ENCODE assay signal across 10 mouse cellular contexts in genomic region chr10:111509981-111510380, GRCm38 (mm10). TPM values are rescaled to one million over a fixed set of nuclear protein-coding genes. Genes with fewer than 3 reads are reported as not detected.
DNase-seq lines count a peak whose midpoint lies in the region; ATAC-seq lines count a peak whose summit lies in the region.
"Had no signal": no experiment of that assay in that cellular context is flagged by ENCODE, and none has a peak within 500 bp of the region (broad histone marks: within the 10 kb centered on the region; RNA-seq: fewer than 3 reads in every experiment).

No protein-coding gene starts in this region.

- no peaks in the 10 kb centered on the region for H3K27me3 ChIP-seq in forebrain, embryonic 14.5 days (replicated peaks; ENCODE audit: control insufficient read depth, insufficient read depth, low read length)
- peaks cover 21% of the 10 kb centered on the region; the same call in 1 of the 2 replicates for H3K27me3 ChIP-seq in forebrain, embryonic 10.5 days (ENCODE audit: poor library complexity, severe bottlenecking)
- H3K27me3 ChIP-seq in kidney, embryonic 16.5 days (ENCODE audit: insufficient read depth, low read length) = no peaks in the 10 kb centered on the region

- no peak for ATAC-seq in forebrain, embryonic 14.5 days
- no peak for ATAC-seq in kidney, embryonic 16.5 days (ENCODE audit: low FRiP score, low TSS enrichment)

- 88% methylated on average over 7 of the region's 7 CpGs for WGBS in forebrain, embryonic 14.5 days
- WGBS in forebrain, embryonic 10.5 days = 84% methylated on average over 7 of the region's 7 CpGs
- WGBS in kidney, embryonic 16.5 days = 64% methylated on average over 7 of the region's 7 CpGs

- H3K27ac ChIP-seq in forebrain, embryonic 14.5 days (ENCODE audit: low read depth, low read length) = no peak overlapping the region
- H3K27ac ChIP-seq in forebrain, embryonic 10.5 days = no peak overlapping the region
- H3K27ac ChIP-seq in kidney, embryonic 16.5 days (ENCODE audit: low read length) = no peak overlapping the region; the same call in 1 of the 2 replicates
- H3K27ac ChIP-seq: macrophage had no signal

- DNase-seq in forebrain, embryonic 14.5 days (ENCODE audit: low spot score) = no peak
- no peak for DNase-seq in forebrain, embryonic 10.5 days (ENCODE audit: extremely low spot score, low spot score)
- no peak for DNase-seq in kidney, postnatal 25 days
- peak; percentile 44 for DNase-seq in thymus, postnatal 4 days
- DNase-seq in thymus, postnatal 25 days = no peak
- no peak for DNase-seq in urinary bladder, postnatal 36 days (ENCODE audit: low spot score in 2 of 2)
- no peak for DNase-seq in embryo, embryonic 9.5 days (ENCODE audit: extremely low spot score)
- DNase-seq: cerebellum, postnatal 10 days had no signal

- 0 out of 2 replicates have a peak, but pooled peaks cover 7% of the 10 kb centered on the region for H3K4me1 ChIP-seq in forebrain, embryonic 14.5 days (ENCODE audit: control insufficient read depth, insufficient read depth, low read length)
- peaks cover 56% of the 10 kb centered on the region for H3K4me1 ChIP-seq in forebrain, embryonic 10.5 days
- peaks cover 39% of the 10 kb centered on the region for H3K4me1 ChIP-seq in kidney, embryonic 16.5 days (ENCODE audit: insufficient read depth, low read length)

- H3K4me2 ChIP-seq in forebrain, embryonic 14.5 days (ENCODE audit: low read length) = peak overlapping the region; percentile 90; the same call in 1 of the 2 replicates
- peak overlapping the region; percentile 72; the same call in 1 of the 2 replicates for H3K4me2 ChIP-seq in kidney, embryonic 16.5 days (replicated peaks; ENCODE audit: low read depth, low read length)

- no peaks in the 10 kb centered on the region for H3K36me3 ChIP-seq in forebrain, embryonic 14.5 days (ENCODE audit: control insufficient read depth, insufficient read depth, low read length)
- H3K36me3 ChIP-seq in forebrain, embryonic 10.5 days (replicated peaks) = no peaks in the 10 kb centered on the region
- no peaks in the 10 kb centered on the region for H3K36me3 ChIP-seq in kidney, embryonic 16.5 days (ENCODE audit: insufficient read depth, low read length)

- no peaks in the 10 kb centered on the region for H3K9me3 ChIP-seq in forebrain, embryonic 14.5 days (replicated peaks; ENCODE audit: control insufficient read depth, low read length)
- H3K9me3 ChIP-seq in forebrain, embryonic 10.5 days = no peaks in the 10 kb centered on the region
- no peaks in the 10 kb centered on the region for H3K9me3 ChIP-seq in kidney, embryonic 16.5 days (ENCODE audit: low read length)

- no peak overlapping the region for H3K9ac ChIP-seq in forebrain, embryonic 14.5 days (ENCODE audit: low read length)
- H3K9ac ChIP-seq in kidney, embryonic 16.5 days (replicated peaks; ENCODE audit: low read length) = no peak overlapping the region

- H3K4me3 ChIP-seq in forebrain, embryonic 14.5 days (ENCODE audit: low read depth, low read length) = no peak overlapping the region
- no peak overlapping the region for H3K4me3 ChIP-seq in forebrain, embryonic 10.5 days
- peak overlapping the region; percentile 85; the same call in 1 of the 2 replicates for H3K4me3 ChIP-seq in kidney, embryonic 16.5 days (ENCODE audit: low read length)

RNA-seq across cellular contexts. Expression of gene Phlda1, which starts 3.9 kb away (rescaled TPM):
- polyA plus RNA-seq in forebrain, embryonic 14.5 days (2014; fragmentation: Nextera tagmentation; extraction: Ambion mirVana) = 20.5 and 25.6 TPM in 2 replicates
- polyA plus RNA-seq in forebrain, embryonic 10.5 days (2016; fragmentation: Nextera tagmentation; extraction: Ambion mirVana) = 12.7 and 15.0 TPM in 2 replicates
- 27.3 and 36.6 TPM in 2 replicates for polyA plus RNA-seq in kidney, embryonic 16.5 days (2015; fragmentation: Nextera tagmentation; extraction: Ambion mirVana)

RNA-seq across cellular contexts. Expression of gene Nap1l1, which starts 37.0 kb away (rescaled TPM):
- 235 and 238 TPM in 2 replicates for polyA plus RNA-seq in forebrain, embryonic 14.5 days (2014; fragmentation: Nextera tagmentation; extraction: Ambion mirVana)
- 418 and 443 TPM in 2 replicates for polyA plus RNA-seq in forebrain, embryonic 10.5 days (2016; fragmentation: Nextera tagmentation; extraction: Ambion mirVana)
- 203 and 209 TPM in 2 replicates for polyA plus RNA-seq in kidney, embryonic 16.5 days (2015; fragmentation: Nextera tagmentation; extraction: Ambion mirVana)
